Mouse (Mus musculus): ENCODE data around the gene Pim3. TPM values are rescaled to one million over a fixed set of nuclear protein-coding genes. Genes with fewer than 3 reads are reported as not detected.
"Not testable (repeated sequence)": the region's sequence is repeated elsewhere in the genome, so short reads cannot be mapped to it uniquely, and the experiment has no call there.

The Pim3 gene
- 69.2 and 69.3 TPM in 2 replicates for polyA plus RNA-seq (2015; fragmentation: Nextera tagmentation; extraction: Ambion mirVana)

DNA sequence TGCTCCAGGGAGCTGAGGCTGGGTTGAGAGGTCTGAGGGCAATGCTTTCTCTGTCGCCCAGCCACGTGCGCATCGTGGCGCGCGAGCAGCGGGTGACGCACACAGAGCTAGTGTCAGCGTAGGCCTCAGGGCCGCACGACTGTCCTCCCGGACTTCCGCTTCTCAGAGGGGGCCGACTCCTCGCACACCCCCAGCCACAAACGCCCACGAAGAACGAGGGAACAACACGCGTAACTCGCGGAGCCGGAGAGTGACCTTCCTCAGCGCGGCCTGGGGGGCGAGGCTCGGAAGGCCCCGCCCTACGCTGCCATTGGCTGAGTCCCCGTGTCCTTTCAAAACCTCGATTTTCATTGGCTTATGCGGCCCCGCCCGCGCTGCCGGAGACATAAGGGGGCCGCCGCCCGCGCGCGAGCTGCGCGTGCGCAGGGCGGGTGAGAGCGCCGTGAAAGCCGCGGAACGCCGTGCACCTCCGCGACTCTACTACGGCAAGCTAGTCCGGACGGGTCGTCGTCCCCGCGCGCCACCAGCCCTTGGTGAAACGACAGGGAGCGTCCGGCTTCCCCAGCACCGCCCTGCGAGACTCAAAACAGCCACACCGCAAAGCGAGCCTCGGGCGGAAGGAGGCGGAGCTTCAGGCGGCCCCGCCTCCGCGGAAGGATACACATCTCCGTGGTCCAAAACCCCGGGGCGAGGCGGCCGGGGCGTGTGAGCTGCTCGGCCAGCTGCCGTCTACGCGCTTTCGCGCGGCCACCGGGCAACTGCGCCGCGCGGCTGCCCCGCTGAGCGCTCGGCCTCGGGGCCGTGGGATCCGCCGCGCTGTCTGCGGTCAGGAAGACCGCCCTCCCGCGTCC, at the start of gene Pim3:
Pim3 (plus strand) TSS at position 415 of the 851 bp plus-strand sequence.
- Histone ChIP-seq H3K4me1 (replicated peaks) (peaks cover 30% of the 10 kb centered on the region), H3K36me3 (peaks cover 20% of the 10 kb centered on the region), H3K27ac (replicated peaks) (peak within 1 kb of the TSS; percentile 99), H3K4me3 (peak within 1 kb of the TSS; percentile 83), H3K27me3 (no peaks in the 10 kb centered on the region), H3K9ac (peak within 1 kb of the TSS; percentile 90), H3K4me2 (peak within 1 kb of the TSS; percentile 89), H3K9me3 (no peaks in the 10 kb centered on the region)
- under 1% methylated on average over 105 of the region's 107 CpGs for WGBS
- ATAC-seq (ENCODE audit: low FRiP score, low read depth): peak; percentile 89

- Histone ChIP-seq H3K4me2 (no peak overlapping the region), H3K27me3 (no peaks in the 10 kb centered on the region), H3K27ac (replicated peaks) (no peak overlapping the region), H3K4me1 (replicated peaks) (peaks cover 3% of the 10 kb centered on the region), H3K9me3 (no peaks in the 10 kb centered on the region), H3K9ac (no peak overlapping the region), H3K4me3 (no peak overlapping the region), H3K36me3 (peaks cover 19% of the 10 kb centered on the region; the same call in 1 of the 2 replicates)
- no peak for ATAC-seq (ENCODE audit: low FRiP score, low read depth)
- 95% methylated on average over 3 of the region's 3 CpGs for WGBS
These were observed 48.7 kb upstream of the Pim3 start for GRCm38 (mm10) chr15:88813262-88813661.

- ATAC-seq (ENCODE audit: low FRiP score, low read depth); H3K27me3 ChIP-seq; H3K4me1 ChIP-seq (replicated peaks); H3K9me3 ChIP-seq; H3K27ac ChIP-seq (replicated peaks); H3K9ac ChIP-seq; H3K4me3 ChIP-seq; H3K4me2 ChIP-seq: not testable (repeated sequence)
- WGBS: 100% methylated on average over 2 of the region's 2 CpGs
- peaks cover 19% of the 10 kb centered on the region; the same call in 1 of the 2 replicates for H3K36me3 ChIP-seq
These were observed 48.1 kb upstream of the Pim3 start for GRCm38 (mm10) chr15:88813873-88814272.

- Histone ChIP-seq H3K27ac (replicated peaks) (no peak overlapping the region), H3K4me1 (replicated peaks) (peaks cover 6% of the 10 kb centered on the region), H3K36me3 (peaks cover 13% of the 10 kb centered on the region; the same call in 1 of the 2 replicates), H3K4me3 (no peak overlapping the region), H3K9ac (no peak overlapping the region), H3K9me3 (no peaks in the 10 kb centered on the region), H3K27me3 (no peaks in the 10 kb centered on the region), H3K4me2 (no peak overlapping the region)
- no peak for ATAC-seq (ENCODE audit: low FRiP score, low read depth)
- WGBS: 97% methylated on average over 11 of the region's 11 CpGs
These were observed 47.5 kb upstream of the Pim3 start for GRCm38 (mm10) chr15:88814411-88815047.

- 91% methylated on average over 6 of the region's 6 CpGs for WGBS
- Histone ChIP-seq H3K9me3 (no peaks in the 10 kb centered on the region), H3K4me1 (replicated peaks) (peaks cover 10% of the 10 kb centered on the region), H3K36me3 (peaks cover 13% of the 10 kb centered on the region; the same call in 1 of the 2 replicates), H3K9ac (no peak overlapping the region), H3K4me2 (no peak overlapping the region), H3K27ac (replicated peaks) (no peak overlapping the region), H3K4me3 (no peak overlapping the region), H3K27me3 (no peaks in the 10 kb centered on the region)
- ATAC-seq (ENCODE audit: low FRiP score, low read depth): no peak
These were observed 46.7 kb upstream of the Pim3 start for GRCm38 (mm10) chr15:88815196-88815700.

DNA sequence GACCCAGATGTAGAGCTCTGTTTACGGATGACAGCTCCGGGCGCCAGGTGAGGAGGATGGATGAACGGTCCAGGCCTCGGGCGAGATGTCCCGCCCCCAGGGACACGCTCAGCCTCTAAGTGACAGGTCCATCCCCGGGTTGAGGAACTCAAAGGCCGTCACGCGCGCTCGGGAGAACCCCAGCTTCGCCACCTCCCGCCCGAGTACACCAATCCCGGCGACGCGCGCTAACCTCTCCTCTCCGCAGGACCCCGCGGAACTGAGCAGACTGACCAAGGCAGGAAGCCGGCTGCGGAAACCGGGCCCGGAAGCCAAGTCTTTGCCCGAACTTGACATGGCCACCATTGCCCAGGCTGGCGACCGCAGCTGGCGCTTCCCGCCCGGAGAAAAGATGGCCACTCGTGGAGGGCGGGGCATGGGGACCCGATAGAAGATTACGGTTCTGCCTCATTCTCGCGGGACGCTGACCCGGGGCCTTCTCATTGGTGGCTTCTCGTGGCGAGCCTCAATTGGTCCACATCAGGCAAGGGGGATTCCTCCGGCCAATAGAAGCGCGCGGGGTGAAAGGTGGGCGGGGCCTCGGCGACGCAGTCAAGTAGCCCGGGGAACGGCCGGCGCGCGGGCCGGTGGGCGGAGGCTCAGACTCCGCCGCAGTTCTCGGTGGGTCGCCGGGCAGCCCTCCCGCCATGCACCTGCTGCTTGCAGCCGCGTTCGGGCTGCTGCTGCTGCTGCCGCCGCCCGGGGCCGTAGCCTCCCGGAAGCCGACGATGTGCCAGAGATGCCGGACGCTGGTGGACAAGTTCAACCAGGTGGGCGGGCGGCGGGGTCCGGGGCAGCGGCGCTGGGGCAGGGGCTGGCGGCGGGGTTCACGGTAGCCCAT, 42.7 kb upstream of the Pim3 start, which contains the start of the genes Alg12 and Creld2:
Alg12 (minus strand) TSS at position 293 of the 880 bp plus-strand sequence.
Creld2 (plus strand) TSS at position 621 of the 880 bp plus-strand sequence.
- Histone ChIP-seq H3K9ac (peak within 1 kb of the TSS; percentile 89), H3K36me3 (peaks cover 29% of the 10 kb centered on the region), H3K4me3 (peak within 1 kb of the TSS; percentile 89), H3K9me3 (no peaks in the 10 kb centered on the region), H3K4me2 (peak within 1 kb of the TSS; percentile 74), H3K27me3 (no peaks in the 10 kb centered on the region), H3K27ac (replicated peaks) (peak within 1 kb of the TSS; percentile 88), H3K4me1 (replicated peaks) (peaks cover 27% of the 10 kb centered on the region)
- under 1% methylated on average over 88 of the region's 88 CpGs for WGBS
- ATAC-seq (ENCODE audit: low FRiP score, low read depth): peak; percentile 99

DNA sequence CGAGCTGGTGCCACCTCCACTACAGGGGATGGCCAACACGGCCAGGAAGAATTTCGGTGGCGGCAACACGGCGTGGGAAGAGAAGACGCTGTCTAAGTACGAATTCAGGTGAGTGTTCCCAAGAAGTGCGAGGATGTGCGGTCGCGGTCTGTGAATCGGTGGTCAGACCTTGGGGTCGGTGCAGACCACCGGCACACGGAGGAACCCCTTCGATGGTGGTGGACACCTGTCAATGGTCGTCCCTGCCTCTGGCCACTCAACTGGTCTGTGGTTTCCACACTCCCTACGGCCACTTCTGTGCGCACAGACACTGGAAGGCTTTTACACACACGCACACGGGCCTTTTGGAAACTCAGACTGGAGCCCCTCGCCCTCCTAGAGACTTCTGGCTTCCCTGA, 42.1 kb upstream of the Pim3 start:
- H3K4me2 ChIP-seq: peak overlapping the region; percentile 74
- ATAC-seq (ENCODE audit: low FRiP score, low read depth): no peak
- no peaks in the 10 kb centered on the region for H3K9me3 ChIP-seq
- peak overlapping the region; percentile 89 for H3K4me3 ChIP-seq
- peak overlapping the region; percentile 74 for H3K27ac ChIP-seq (replicated peaks)
- H3K36me3 ChIP-seq: peaks cover 32% of the 10 kb centered on the region
- H3K4me1 ChIP-seq (replicated peaks): peaks cover 27% of the 10 kb centered on the region
- under 1% methylated on average over 23 of the region's 23 CpGs for WGBS
- peak overlapping the region; percentile 73 for H3K9ac ChIP-seq
- no peaks in the 10 kb centered on the region for H3K27me3 ChIP-seq

DNA sequence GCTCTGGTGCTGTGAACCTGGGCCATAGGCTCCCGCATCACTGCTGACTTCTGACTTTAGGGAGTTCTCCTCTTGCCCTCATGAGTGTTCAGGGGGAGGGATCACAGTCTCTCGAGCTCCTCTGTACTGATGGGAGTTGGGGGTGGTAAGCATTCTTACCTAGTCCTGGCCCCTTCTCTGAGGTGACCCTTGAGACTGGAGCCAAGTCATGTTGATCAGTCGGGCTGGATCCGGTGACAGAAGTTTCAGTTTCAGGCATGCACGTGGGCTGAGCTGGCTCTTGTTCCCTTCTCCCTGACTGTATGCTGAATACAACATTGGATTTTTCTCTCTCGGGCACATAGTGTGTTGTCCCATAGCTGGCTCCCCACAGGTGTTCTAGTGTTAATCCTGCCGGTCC, 40.6 kb upstream of the Pim3 start:
- Histone ChIP-seq H3K9ac (no peak overlapping the region), H3K9me3 (no peaks in the 10 kb centered on the region), H3K4me2 (no peak overlapping the region), H3K4me1 (replicated peaks) (peaks cover 27% of the 10 kb centered on the region), H3K27ac (replicated peaks) (no peak overlapping the region), H3K36me3 (peaks cover 43% of the 10 kb centered on the region), H3K4me3 (no peak overlapping the region), H3K27me3 (no peaks in the 10 kb centered on the region)
- WGBS: 91% methylated on average over 7 of the region's 7 CpGs
- ATAC-seq (ENCODE audit: low FRiP score, low read depth): no peak

- peaks cover 50% of the 10 kb centered on the region for H3K36me3 ChIP-seq
- 94% methylated on average over 7 of the region's 7 CpGs for WGBS
These were observed 39.5 kb upstream of the Pim3 start for GRCm38 (mm10) chr15:88822513-88822912.

GRCm38 (mm10) chr15:88823376-88823775, 38.6 kb upstream of the Pim3 start:
- Histone ChIP-seq H3K36me3 (peaks cover 50% of the 10 kb centered on the region), H3K4me1 (replicated peaks) (peaks cover 23% of the 10 kb centered on the region), H3K27me3 (no peaks in the 10 kb centered on the region), H3K4me2 (no peak overlapping the region), H3K27ac (replicated peaks) (no peak overlapping the region), H3K4me3 (no peak overlapping the region), H3K9ac (no peak overlapping the region), H3K9me3 (no peaks in the 10 kb centered on the region)
- ATAC-seq (ENCODE audit: low FRiP score, low read depth): no peak
- 95% methylated on average over 5 of the region's 5 CpGs for WGBS

More at GRCm38 (mm10) chr15:88822513-88822912, 39.5 kb upstream of the Pim3 start:
- H3K4me3 ChIP-seq: no peak overlapping the region
- no peak overlapping the region for H3K4me2 ChIP-seq
- H3K9me3 ChIP-seq: no peaks in the 10 kb centered on the region
- ATAC-seq (ENCODE audit: low FRiP score, low read depth): no peak
- no peak overlapping the region for H3K27ac ChIP-seq (replicated peaks)
- H3K9ac ChIP-seq: no peak overlapping the region
- H3K4me1 ChIP-seq (replicated peaks): peaks cover 27% of the 10 kb centered on the region
- no peaks in the 10 kb centered on the region for H3K27me3 ChIP-seq

GRCm38 (mm10) chr15:88827466-88827865, 34.5 kb upstream of the Pim3 start:
- WGBS: 92% methylated on average over 6 of the region's 6 CpGs
- no peak for ATAC-seq (ENCODE audit: low FRiP score, low read depth)
- no peak overlapping the region for H3K9ac ChIP-seq

More at GRCm38 (mm10) chr15:88827466-88827865, 34.5 kb upstream of the Pim3 start:
- Histone ChIP-seq H3K27me3 (no peaks in the 10 kb centered on the region), H3K36me3 (peaks cover 43% of the 10 kb centered on the region), H3K9me3 (no peaks in the 10 kb centered on the region), H3K4me3 (no peak overlapping the region), H3K4me1 (replicated peaks) (no peaks in the 10 kb centered on the region), H3K27ac (replicated peaks) (no peak overlapping the region), H3K4me2 (no peak overlapping the region)
